Mouse (Mus musculus) left cerebral cortex, adult 2 months (tissue): ENCODE data around the gene Nans. TPM values are rescaled to one million over a fixed set of nuclear protein-coding genes. Genes with fewer than 3 reads are reported as not detected.

Experiments
- DNase-seq, 2 experiments: peaks; one replicate each; pipeline ENCODE4 v3.0.0; 2021 to 2022; ENCODE audit warnings: low spot score in 2 of 2, mixed read lengths in 1 of 2; ENCODE audit errors: extremely low spot score in 1 of 2
- H3K27ac ChIP-seq: fragments of 200-600 bp; 2 replicates; pipeline ENCODE4 v1.8.1; 2022
- H3K4me3 ChIP-seq: fragments of 200-600 bp; 2 replicates; pipeline ENCODE4 v1.8.1; 2022
- CTCF ChIP-seq: fragments of 200-600 bp; IDR thresholded peaks from 2 replicates; pipeline ENCODE4 v1.8.1; 2022; ENCODE audit warnings: antibody characterized with exemption, mild to moderate bottlenecking, moderate library complexity
- intact Hi-C: fragments of 180-260 bp; cut with DNase I; formaldehyde crosslinking; loops from one replicate; pipeline ENCODE4 v1.15.1; 2025
- total RNA-seq, 2 experiments: library from RNA; stranded (reverse); gene quantifications; 2 replicates each; pipeline ENCODE4 v1.2.3; 2021

Nans gene
- total RNA-seq, 2 experiments from 2014 or later = 13.9 to 19.8 TPM

- Histone ChIP-seq H3K27ac (no peak within 1 kb of the TSS), H3K4me3 (peak within 1 kb of the TSS; percentile 48)
- intact Hi-C loops = no loop called here
- peak; percentile 18; the same call in 1 of the 2 replicates for TF ChIP-seq CTCF
- DNase-seq = no peak
Observed at GRCm38 (mm10) chr4:46535840-46536361, 46.9 kb downstream of the Nans start, which contains the start of gene Trim14. Gene Trim14 (minus strand): TSS chr4:46536141.

GRCm38 (mm10) chr4:46539167-46539566, 50.1 kb downstream of the Nans start:
- no peak for TF ChIP-seq CTCF
- no peak overlapping the region for H3K27ac ChIP-seq
- no peak for DNase-seq
- intact Hi-C loops = no loop called here
- no peak overlapping the region for H3K4me3 ChIP-seq

- DNase-seq = no peak
- no peak overlapping the region for H3K27ac ChIP-seq
- intact Hi-C loops = no loop called here
- no peak for TF ChIP-seq CTCF
- H3K4me3 ChIP-seq = no peak overlapping the region
Observed at GRCm38 (mm10) chr4:46541707-46542106, 52.7 kb downstream of the Nans start.

- no peak overlapping the region for H3K4me3 ChIP-seq
- intact Hi-C loops = no loop called here
- H3K27ac ChIP-seq = no peak overlapping the region
- no peak for TF ChIP-seq CTCF
- DNase-seq = no peak
Observed at GRCm38 (mm10) chr4:46543366-46544050, 54.5 kb downstream of the Nans start.

GRCm38 (mm10) chr4:46544313-46544712, 55.3 kb downstream of the Nans start:
- H3K4me3 ChIP-seq = no peak overlapping the region
- intact Hi-C loops = no loop called here
- DNase-seq = no peak
- H3K27ac ChIP-seq = no peak overlapping the region
- TF ChIP-seq CTCF = peak; percentile 36

- Histone ChIP-seq H3K27ac (no peak overlapping the region), H3K4me3 (no peak overlapping the region)
- no peak for DNase-seq
- TF ChIP-seq CTCF = no peak
- intact Hi-C loops = loop anchor here (5.0 kb wide), 1 partner anchor 52 kb away; no protein-coding TSS in a partner anchor
Observed at GRCm38 (mm10) chr4:46545498-46545897, 56.5 kb downstream of the Nans start.

GRCm38 (mm10) chr4:46546709-46547108, 57.7 kb downstream of the Nans start:
- intact Hi-C loops = loop anchor here (5.0 kb wide), 1 partner anchor 51 kb away; no protein-coding TSS in a partner anchor
- no peak overlapping the region for H3K27ac ChIP-seq
- DNase-seq = no peak
- TF ChIP-seq CTCF = no peak
- H3K4me3 ChIP-seq = no peak overlapping the region

GRCm38 (mm10) chr4:46549979-46550378, 60.9 kb downstream of the Nans start:
- H3K27ac ChIP-seq = no peak overlapping the region
- intact Hi-C loops = loop anchor here (5.0 kb wide), 1 partner anchor 47 kb away; no protein-coding TSS in a partner anchor
- H3K4me3 ChIP-seq = no peak overlapping the region
- DNase-seq = no peak
- no peak for TF ChIP-seq CTCF

- H3K27ac ChIP-seq = no peak overlapping the region
- no peak for TF ChIP-seq CTCF
- intact Hi-C loops = no loop called here
- no peak for DNase-seq
- no peak overlapping the region for H3K4me3 ChIP-seq
Observed at GRCm38 (mm10) chr4:46550406-46550805, 61.4 kb downstream of the Nans start.

Other genes with a start within 250 kb of the Nans start
- gene Foxe1, start 145.6 kb upstream of the Nans start, total RNA-seq = not detected
- 1 to 10 TPM; 3.6 to 4.6 TPM for gene Trmo, start 99.8 kb upstream of the Nans start, total RNA-seq
- gene Hemgn, start 75.7 kb upstream of the Nans start, total RNA-seq = not detected
- 10 to 100 TPM; 44.9 to 46.4 TPM for gene Anp32b, start 38.3 kb upstream of the Nans start, total RNA-seq
- 1 to 10 TPM in 1 of 2 experiments, under 1 TPM in 1; 0.72 to 1.1 TPM for gene Trim14, start 46.9 kb downstream of the Nans start, total RNA-seq
- gene Coro2a, start 113.0 kb downstream of the Nans start, total RNA-seq = 10 to 100 TPM; 24.4 to 28.2 TPM
- 1 to 10 TPM; 3.4 to 4.8 TPM for gene Tbc1d2, start 161.0 kb downstream of the Nans start, total RNA-seq